Mouse (Mus musculus) kidney, postnatal 0 days (tissue): Measurements from ENCODE around the gene Sin3a. TPM values are rescaled to one million over a fixed set of nuclear protein-coding genes. Genes with fewer than 3 reads are reported as not detected.
A peak's percentile ranks its signal among the peaks of the same experiment; 100 is the strongest.

Experiments used
- ATAC-seq: fragments of 200-750 bp; cut with Nextera tagmentation; replicated peaks from 2 replicates; pipeline ENCODE4 v1.8.0; 2017; ENCODE audit warnings: low read depth, moderate number of reproducible peaks, moderate TSS enrichment, moderate library complexity; ENCODE audit not compliant: low FRiP score
- DNase-seq: peaks from one replicate; pipeline ENCODE4 v3.0.0-alpha.2; 2016; ENCODE audit warnings: low spot score
- H3K27ac ChIP-seq: fragments of 300-500 bp; sonication (generic); 2 replicates; pipeline ENCODE4 v1.5.1; 2014; ENCODE audit warnings: mild to moderate bottlenecking
- H3K27me3 ChIP-seq: fragments of 300-500 bp; sonication (generic); 2 replicates; pipeline ENCODE4 v1.6.1; 2014; ENCODE audit warnings: low read length, mixed read lengths; ENCODE audit not compliant: insufficient read depth
- H3K36me3 ChIP-seq: fragments of 300-500 bp; sonication (generic); 2 replicates; pipeline ENCODE4 v1.6.1; 2014; ENCODE audit warnings: low read length, mixed read lengths; ENCODE audit not compliant: insufficient read depth
- H3K4me1 ChIP-seq: fragments of 300-500 bp; sonication (generic); replicated peaks from 2 replicates; pipeline ENCODE4 v1.6.1; 2014; ENCODE audit warnings: antibody characterized with exemption, low read length, mixed read lengths; ENCODE audit not compliant: insufficient read depth
- H3K4me2 ChIP-seq: fragments of 300-500 bp; sonication (generic); 2 replicates; pipeline ENCODE4 v1.6.1; 2014; ENCODE audit warnings: mild to moderate bottlenecking, low read length, moderate library complexity, mixed read lengths
- H3K4me3 ChIP-seq: fragments of 300-500 bp; sonication (generic); replicated peaks from 2 replicates; pipeline ENCODE4 v1.5.1; 2014; ENCODE audit warnings: low read depth, low read length
- H3K9ac ChIP-seq: fragments of 300-500 bp; sonication (generic); 2 replicates; pipeline ENCODE4 v1.6.1; 2014; ENCODE audit warnings: low read depth, low read length
- H3K9me3 ChIP-seq: fragments of 300-500 bp; sonication (generic); replicated peaks from 2 replicates; pipeline ENCODE4 v1.6.1; 2016; ENCODE audit warnings: low read length, inconsistent platforms, mixed read lengths
- CTCF ChIP-seq: IDR thresholded peaks from 2 replicates; pipeline ENCODE4 v1.5.1; 2016; ENCODE audit warnings: antibody characterized with exemption, low read depth, mild to moderate bottlenecking, moderate library complexity
- WGBS: fragments of 180-500 bp; shearing (Covaris S2); extraction: QIAGEN DNeasy Blood & Tissue Kit; methylation state at CpG from one replicate; pipeline ENCODE4 v1.1.7; 2014; 5-methylcytosine and 5-hydroxymethylcytosine counted together
- polyA plus RNA-seq: library from polyadenylated mRNA; unstranded; fragments of >200 nt; fragmentation: Nextera tagmentation; extraction: Ambion mirVana; gene quantifications from 2 replicates; pipeline ENCODE4 v1.2.1, GENCODE M21; 2015

Sin3a gene
- polyA plus RNA-seq, 1 experiment from 2014 or later = 21.3 TPM

- DNase-seq (no peak), ATAC-seq (no peak)
- Histone ChIP-seq H3K4me3 (peak overlapping the region; percentile 87), H3K4me2 (peak overlapping the region; percentile 87), H3K4me1 (peaks cover 5% of the 10 kb centered on the region), H3K27ac (peak overlapping the region; percentile 54; the same call in 1 of the 2 replicates), H3K9ac (peak overlapping the region; percentile 47; the same call in 1 of the 2 replicates), H3K27me3 (no peaks in the 10 kb centered on the region), H3K9me3 (no peaks in the 10 kb centered on the region), H3K36me3 (no peaks in the 10 kb centered on the region)
- no peak for TF ChIP-seq CTCF
- WGBS = 8% methylated on average over 5 of the region's 5 CpGs
Observed at GRCm38 (mm10) chr9:57070800-57071545, 867 bp upstream of the Sin3a start.

- H3K36me3 ChIP-seq = no peaks in the 10 kb centered on the region
- H3K4me2 ChIP-seq = peak overlapping the region; percentile 87
- WGBS = under 1% methylated on average over 40 of the region's 40 CpGs
- peaks cover 5% of the 10 kb centered on the region for H3K4me1 ChIP-seq
- H3K4me3 ChIP-seq = peak overlapping the region; percentile 87
- peak overlapping the region; percentile 68 for H3K9ac ChIP-seq
- no peak for TF ChIP-seq CTCF
- no peak for ATAC-seq
- peak overlapping the region; percentile 98 for H3K27ac ChIP-seq
- H3K27me3 ChIP-seq = no peaks in the 10 kb centered on the region
- no peak for DNase-seq
- H3K9me3 ChIP-seq = no peaks in the 10 kb centered on the region
Observed at GRCm38 (mm10) chr9:57072526-57072988, 717 bp downstream of the Sin3a start.

GRCm38 (mm10) chr9:57072989-57073789, 1.3 kb downstream of the Sin3a start:
- no peaks in the 10 kb centered on the region for H3K27me3 ChIP-seq
- ATAC-seq = peak; percentile 72
- H3K4me1 ChIP-seq = peaks cover 7% of the 10 kb centered on the region
- H3K9me3 ChIP-seq = no peaks in the 10 kb centered on the region
- peak overlapping the region; percentile 87 for H3K4me2 ChIP-seq
- TF ChIP-seq CTCF = peak; percentile 77
- DNase-seq = peak; percentile 100
- H3K27ac ChIP-seq = peak overlapping the region; percentile 98
- H3K4me3 ChIP-seq = peak overlapping the region; percentile 87
- H3K36me3 ChIP-seq = no peaks in the 10 kb centered on the region
- peak overlapping the region; percentile 71 for H3K9ac ChIP-seq
- WGBS = under 1% methylated on average over 52 of the region's 54 CpGs

- Histone ChIP-seq H3K4me2 (peak overlapping the region; percentile 66), H3K27ac (peak overlapping the region; percentile 98), H3K27me3 (no peaks in the 10 kb centered on the region), H3K4me1 (peaks cover 7% of the 10 kb centered on the region), H3K36me3 (no peaks in the 10 kb centered on the region), H3K9ac (peak overlapping the region; percentile 71), H3K9me3 (no peaks in the 10 kb centered on the region), H3K4me3 (peak overlapping the region; percentile 84)
- no peak for ATAC-seq
- TF ChIP-seq CTCF = no peak
- WGBS = under 1% methylated on average over 15 of the region's 15 CpGs
- DNase-seq = no peak
Observed at GRCm38 (mm10) chr9:57073790-57074094, 1.9 kb downstream of the Sin3a start.

- Histone ChIP-seq H3K36me3 (no peaks in the 10 kb centered on the region), H3K9me3 (no peaks in the 10 kb centered on the region), H3K27ac (peak overlapping the region; percentile 98), H3K9ac (peak overlapping the region; percentile 71), H3K4me2 (peak overlapping the region; percentile 66), H3K4me3 (peak overlapping the region; percentile 84), H3K4me1 (peaks cover 7% of the 10 kb centered on the region), H3K27me3 (no peaks in the 10 kb centered on the region)
- peak; percentile 61 for TF ChIP-seq CTCF
- 3% methylated on average over 21 of the region's 21 CpGs for WGBS
- DNase-seq = peak; percentile 76
- no peak for ATAC-seq
Observed at GRCm38 (mm10) chr9:57074171-57074821, 2.5 kb downstream of the Sin3a start.
